Mouse (Mus musculus) MEL (cell line): ENCODE results near the gene Gimap3.

Source experiments
- CTCF ChIP-seq, 3 experiments: IDR thresholded peaks in 2 of 3; conservative IDR thresholded peaks in 1 of 3; 2 replicates each; pipeline ENCODE4 v1.5.1; 2011 to 2012; ENCODE audit warnings: low read length in 3 of 3, low read depth in 2 of 3, mild to moderate bottlenecking in 2 of 3, improper control_type of control experiment in 1 of 3, inconsistent platforms in 1 of 3, mixed read lengths in 1 of 3, moderate library complexity in 1 of 3; ENCODE audit not compliant: control insufficient read depth in 1 of 3, insufficient read depth in 1 of 3, poor library complexity in 1 of 3, severe bottlenecking in 1 of 3
- ETS1 ChIP-seq: IDR thresholded peaks from 2 replicates; pipeline ENCODE4 v1.6.1; 2012; ENCODE audit warnings: low read depth, mild to moderate bottlenecking, inconsistent platforms, low read length, improper control_type of control experiment, moderate library complexity
- GATA1 ChIP-seq: IDR thresholded peaks from 2 replicates; pipeline ENCODE4 v1.6.1; 2011; ENCODE audit warnings: low read depth, low read length, improper control_type of control experiment
- MAX ChIP-seq: IDR thresholded peaks from 2 replicates; pipeline ENCODE4 v1.6.1; 2011; ENCODE audit warnings: low read length, improper control_type of control experiment
- NELFE ChIP-seq: IDR thresholded peaks from 2 replicates; pipeline ENCODE4 v1.6.1; 2011; ENCODE audit warnings: low read depth, low read length, improper control_type of control experiment
- POLR2A ChIP-seq, 2 experiments: IDR thresholded peaks; 2 replicates each; pipeline ENCODE4 v1.6.1; 2011 to 2012; ENCODE audit warnings: low read length in 2 of 2, mild to moderate bottlenecking in 2 of 2, control low read depth in 1 of 2, improper control_type of control experiment in 1 of 2, low read depth in 1 of 2, moderate library complexity in 1 of 2; ENCODE audit not compliant: control insufficient read depth in 1 of 2, insufficient read depth in 1 of 2, poor library complexity in 1 of 2
- RCOR1 ChIP-seq: IDR thresholded peaks from 2 replicates; pipeline ENCODE4 v1.6.1; 2012; ENCODE audit warnings: low read depth, mild to moderate bottlenecking, inconsistent platforms, low read length, improper control_type of control experiment
- TBP ChIP-seq: IDR thresholded peaks from 2 replicates; pipeline ENCODE4 v1.8.0; 2011; ENCODE audit warnings: low read depth, low read length, improper control_type of control experiment
- UBTF ChIP-seq: IDR thresholded peaks from 2 replicates; pipeline ENCODE4 v1.6.1; 2012; ENCODE audit warnings: low read depth, mild to moderate bottlenecking, inconsistent platforms, low read length, improper control_type of control experiment, moderate library complexity, borderline replicate concordance; ENCODE audit not compliant: insufficient read depth

- TF ChIP-seq MAX (no peak), CTCF (IDR thresholded peaks at IDR 0.05 in 2 of 3, conservative IDR thresholded peaks at IDR 0.05 in 1 of 3; ENCODE audit: control insufficient read depth in 1 of 3, insufficient read depth in 1 of 3, low read depth in 2 of 3, low read length in 3 of 3, poor library complexity in 1 of 3, severe bottlenecking in 1 of 3) (no peak), POLR2A (IDR thresholded peaks at IDR 0.05; ENCODE audit: control insufficient read depth in 1 of 2, insufficient read depth in 1 of 2, low read depth in 1 of 2, low read length in 2 of 2, poor library complexity in 1 of 2) (no peak), UBTF (no peak), GATA1 (no peak), NELFE (no peak), TBP (no peak), RCOR1 (no peak), ETS1 (no peak)
Observed at GRCm38 (mm10) chr6:48785601-48786000, 14.9 kb upstream of the Gimap3 start.
